Mouse (Mus musculus) thymus, adult 2 months (tissue): ENCODE results near the gene Lztfl1.

Source experiments
- CTCF ChIP-seq: fragments of 200-500 bp; IDR thresholded peaks from 2 replicates; pipeline ENCODE4 v1.5.1; 2012; ENCODE audit warnings: mild to moderate bottlenecking, control low read depth, low read length, moderate library complexity, borderline replicate concordance; ENCODE audit not compliant: control insufficient read depth, poor library complexity, insufficient read depth; ENCODE audit errors: extremely low read depth
- POLR2A ChIP-seq: fragments of 200-500 bp; IDR thresholded peaks from 2 replicates; pipeline ENCODE4 v1.6.1; 2012; ENCODE audit warnings: mild to moderate bottlenecking, low read length, control low read depth, moderate library complexity; ENCODE audit not compliant: control insufficient read depth, poor library complexity, insufficient read depth; ENCODE audit errors: extremely low read depth

GRCm38 (mm10) chr9:123683704-123684103, 33.8 kb downstream of the Lztfl1 start:
- no peak for TF ChIP-seq CTCF
- TF ChIP-seq POLR2A = no peak
